Mouse (Mus musculus) macrophage (primary cell): Measurements from ENCODE around the gene Mogat2. TPM values are rescaled to one million over a fixed set of nuclear protein-coding genes. Genes with fewer than 3 reads are reported as not detected.

ENCODE experiments used
- H3K27ac ChIP-seq: fragments of 350-480 bp; formaldehyde crosslinking; 2 replicates; pipeline ENCODE4 v1.9.0; 2021
- H3K36me3 ChIP-seq: fragments of 350-480 bp; formaldehyde crosslinking; 2 replicates; pipeline ENCODE4 v1.9.0; 2021; ENCODE audit errors: inconsistent target
- H3K4me3 ChIP-seq: fragments of 350-480 bp; formaldehyde crosslinking; 2 replicates; pipeline ENCODE4 v1.9.0; 2021; ENCODE audit errors: inconsistent target
- H3K79me2 ChIP-seq: fragments of 350-480 bp; formaldehyde crosslinking; 2 replicates; pipeline ENCODE4 v1.9.0; 2021; ENCODE audit errors: inconsistent target
- whole genome bisulfite sequencing: methylation state at CpG from one replicate; pipeline ENCODE4 v1.1.7; 2026; ENCODE audit warnings: inconsistent platforms; ENCODE audit not compliant: missing documents; 5-methylcytosine and 5-hydroxymethylcytosine counted together
- polyA plus RNA-seq: library from polyadenylated mRNA; stranded (reverse); fragments of 250-400 nt; gene quantifications from 3 replicates; pipeline ENCODE4 v1.2.4, GENCODE M21; 2018; ENCODE audit warnings: inconsistent platforms
- total RNA-seq, 78 experiments: library from RNA; depleted of rRNA; stranded (reverse); fragments of 250-400 nt; gene quantifications; 1 replicate in 9 of 78; 2 replicates in 24 of 78; 3 replicates in 43 of 78; 4 replicates in 2 of 78; pipeline ENCODE4 v1.2.4; 2018; ENCODE audit warnings: inconsistent platforms in 56 of 78

Gene Mogat2
- total RNA-seq (2018; cell fraction: chromatin; rRNA removed) = 1 to 10 TPM in 1 of 26 experiments, not detected in 25; 2.7 TPM
- total RNA-seq (2018; cell fraction: cytosol; rRNA removed) = under 1 TPM in 11 of 26 experiments, not detected in 15; 0.06 to 0.19 (median 0.12) TPM
- total RNA-seq (2018; cell fraction: nucleus; rRNA removed) = not detected
- 0.13 TPM in 1 of 3 replicates, not detected in the others for polyA plus RNA-seq

GRCm38 (mm10) chr7:99238417-99238816 lies at the start of gene Mogat2:
TSS of gene Mogat2 (minus strand) at chr7:99238619.
- WGBS = 8% methylated on average over 13 of the region's 13 CpGs
- Histone ChIP-seq H3K4me3 (no peak within 1 kb of the TSS), H3K36me3 (no peaks in the 10 kb centered on the region), H3K27ac (no peak within 1 kb of the TSS), H3K79me2 (no peaks in the 10 kb centered on the region)

GRCm38 (mm10) chr7:99287287-99287686 lies 48.9 kb upstream of the Mogat2 start:
- Histone ChIP-seq H3K36me3 (no peaks in the 10 kb centered on the region), H3K27ac (no peak overlapping the region), H3K4me3 (no peak overlapping the region), H3K79me2 (no peaks in the 10 kb centered on the region)
- 81% methylated on average over 3 of the region's 3 CpGs for WGBS

- 90% methylated on average over 8 of the region's 8 CpGs for WGBS
- Histone ChIP-seq H3K36me3 (no peaks in the 10 kb centered on the region), H3K4me3 (no peak overlapping the region), H3K27ac (no peak overlapping the region), H3K79me2 (no peaks in the 10 kb centered on the region)
Observed at GRCm38 (mm10) chr7:99279586-99279985, 41.2 kb upstream of the Mogat2 start.

GRCm38 (mm10) chr7:99278309-99278708 lies 39.9 kb upstream of the Mogat2 start:
- H3K4me3 ChIP-seq = no peak overlapping the region
- no peaks in the 10 kb centered on the region for H3K36me3 ChIP-seq
- H3K27ac ChIP-seq = no peak overlapping the region
- WGBS = 52% methylated on average over 8 of the region's 8 CpGs
- no peaks in the 10 kb centered on the region for H3K79me2 ChIP-seq

GRCm38 (mm10) chr7:99276679-99277078 lies 38.3 kb upstream of the Mogat2 start:
- no peaks in the 10 kb centered on the region for H3K79me2 ChIP-seq
- no peak overlapping the region for H3K4me3 ChIP-seq
- no peaks in the 10 kb centered on the region for H3K36me3 ChIP-seq
- 75% methylated on average over 1 of the region's 1 CpGs for WGBS
- no peak overlapping the region for H3K27ac ChIP-seq

- 85% methylated on average over 6 of the region's 6 CpGs for whole genome bisulfite sequencing
- Histone ChIP-seq H3K36me3 (no peaks in the 10 kb centered on the region), H3K79me2 (no peaks in the 10 kb centered on the region), H3K4me3 (no peak overlapping the region), H3K27ac (no peak overlapping the region)
Observed at GRCm38 (mm10) chr7:99275131-99275530, 36.7 kb upstream of the Mogat2 start.

- H3K79me2 ChIP-seq = no peaks in the 10 kb centered on the region
- 45% methylated on average over 9 of the region's 9 CpGs for WGBS
- no peaks in the 10 kb centered on the region for H3K36me3 ChIP-seq
- no peak overlapping the region for H3K27ac ChIP-seq
- no peak overlapping the region for H3K4me3 ChIP-seq
Observed at GRCm38 (mm10) chr7:99271630-99272029, 33.2 kb upstream of the Mogat2 start.

- 20% methylated on average over 42 of the region's 42 CpGs for WGBS
- Histone ChIP-seq H3K79me2 (no peaks in the 10 kb centered on the region), H3K27ac (no peak overlapping the region), H3K4me3 (no peak overlapping the region), H3K36me3 (no peaks in the 10 kb centered on the region)
Observed at GRCm38 (mm10) chr7:99268951-99269945, 30.8 kb upstream of the Mogat2 start.

GRCm38 (mm10) chr7:99268506-99268900 lies 30.1 kb upstream of the Mogat2 start:
- H3K36me3 ChIP-seq = no peaks in the 10 kb centered on the region
- H3K79me2 ChIP-seq = no peaks in the 10 kb centered on the region
- H3K27ac ChIP-seq = no peak overlapping the region
- WGBS = 4% methylated on average over 29 of the region's 29 CpGs
- no peak overlapping the region for H3K4me3 ChIP-seq

- Histone ChIP-seq H3K79me2 (no peaks in the 10 kb centered on the region), H3K4me3 (no peak overlapping the region), H3K36me3 (no peaks in the 10 kb centered on the region), H3K27ac (no peak overlapping the region)
- 2% methylated on average over 58 of the region's 59 CpGs for WGBS
Observed at GRCm38 (mm10) chr7:99267897-99268505, 29.6 kb upstream of the Mogat2 start.

GRCm38 (mm10) chr7:99267251-99267896 lies 29.0 kb upstream of the Mogat2 start, which contains the start of gene Map6:
TSS of gene Map6 (plus strand) at chr7:99267447.
- no peaks in the 10 kb centered on the region for H3K79me2 ChIP-seq
- H3K4me3 ChIP-seq = no peak within 1 kb of the TSS
- H3K36me3 ChIP-seq = no peaks in the 10 kb centered on the region
- 6% methylated on average over 34 of the region's 34 CpGs for WGBS
- no peak within 1 kb of the TSS for H3K27ac ChIP-seq

- no peaks in the 10 kb centered on the region for H3K79me2 ChIP-seq
- no peaks in the 10 kb centered on the region for H3K36me3 ChIP-seq
- no peak overlapping the region for H3K4me3 ChIP-seq
Observed at GRCm38 (mm10) chr7:99264597-99264996, 26.2 kb upstream of the Mogat2 start.

GRCm38 (mm10) chr7:99263509-99263908 lies 25.1 kb upstream of the Mogat2 start:
- WGBS = 49% methylated on average over 3 of the region's 4 CpGs
- no peak overlapping the region for H3K27ac ChIP-seq
- H3K4me3 ChIP-seq = no peak overlapping the region
- no peaks in the 10 kb centered on the region for H3K79me2 ChIP-seq
- H3K36me3 ChIP-seq = no peaks in the 10 kb centered on the region

More at GRCm38 (mm10) chr7:99264597-99264996, 26.2 kb upstream of the Mogat2 start:
- H3K27ac ChIP-seq = no peak overlapping the region

GRCm38 (mm10) chr7:99261900-99262299 lies 23.5 kb upstream of the Mogat2 start:
- 83% methylated on average over 3 of the region's 3 CpGs for WGBS
- H3K79me2 ChIP-seq = no peaks in the 10 kb centered on the region
- H3K36me3 ChIP-seq = no peaks in the 10 kb centered on the region
- no peak overlapping the region for H3K4me3 ChIP-seq
- H3K27ac ChIP-seq = no peak overlapping the region
